Mouse (Mus musculus): ENCODE results near the gene Gdf15.

DNA sequence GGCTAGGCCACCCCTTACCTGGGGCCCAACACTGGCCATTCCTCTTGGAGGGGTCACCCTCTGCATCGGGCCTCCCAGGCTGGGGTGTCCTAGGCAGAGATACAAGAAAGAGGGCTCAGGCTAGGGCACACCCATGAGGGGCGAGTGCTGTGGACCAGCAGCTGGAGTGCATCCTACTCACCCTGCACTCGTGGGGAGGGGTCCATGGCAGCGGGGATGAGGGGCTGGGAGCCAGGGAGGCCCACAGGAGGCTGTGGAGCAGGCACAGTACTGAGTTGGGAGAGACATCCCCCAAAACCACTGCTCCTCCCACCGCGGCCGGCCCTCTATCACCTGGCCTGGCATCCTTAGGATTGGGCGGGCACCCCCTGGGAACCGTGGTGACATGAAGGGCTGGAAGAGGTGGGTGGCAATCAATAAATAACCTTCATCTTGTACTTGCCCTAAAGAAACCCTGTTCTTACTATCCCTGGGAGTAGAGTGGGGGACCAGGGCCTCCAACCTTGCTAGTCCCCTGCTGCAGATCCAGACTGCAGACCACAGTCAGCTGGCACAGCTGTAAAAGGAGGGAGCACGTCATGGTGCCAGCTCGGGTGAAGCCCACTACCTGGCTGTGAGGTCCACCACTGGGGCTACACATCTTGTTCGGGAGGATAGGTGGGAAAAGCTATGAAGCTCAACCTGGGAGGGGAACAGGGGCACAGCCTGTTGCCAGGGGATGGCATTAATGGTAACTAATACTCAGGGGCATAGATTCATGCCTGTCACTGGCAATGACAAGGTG is 32.6 kb downstream of the Gdf15 start:
- no peak for TF ChIP-seq CTCF (IDR thresholded peaks at IDR 0.05; ENCODE audit: low read depth, low read length)
- TF ChIP-seq POLR2A (IDR thresholded peaks at IDR 0.05; ENCODE audit: extremely low read depth, insufficient read depth, low read length), result no peak

Data from liver, adult 2 months (tissue).